Mouse (Mus musculus) intestine, embryonic 16.5 days (tissue): ENCODE data around the gene Mrps22. TPM values are rescaled to one million over a fixed set of nuclear protein-coding genes. Genes with fewer than 3 reads are reported as not detected.

Source experiments
- ATAC-seq: fragments of 200-750 bp; cut with Nextera tagmentation; 2 replicates; pipeline ENCODE4 v1.8.0; 2017; ENCODE audit warnings: moderate TSS enrichment, moderate library complexity
- H3K27ac ChIP-seq: fragments of 300-500 bp; sonication (generic); 2 replicates; pipeline ENCODE4 v1.5.1; 2014; ENCODE audit warnings: mild to moderate bottlenecking, low read length
- H3K27me3 ChIP-seq: fragments of 300-500 bp; sonication (generic); replicated peaks from 2 replicates; pipeline ENCODE4 v1.6.1; 2014; ENCODE audit warnings: low read length, control low read depth, mixed read lengths; ENCODE audit not compliant: control insufficient read depth, insufficient read depth
- H3K36me3 ChIP-seq: fragments of 300-500 bp; sonication (generic); 2 replicates; pipeline ENCODE4 v1.6.1; 2014; ENCODE audit warnings: low read length, control low read depth; ENCODE audit not compliant: control insufficient read depth, insufficient read depth
- H3K4me1 ChIP-seq: fragments of 300-500 bp; sonication (generic); 2 replicates; pipeline ENCODE4 v1.6.1; 2014; ENCODE audit warnings: low read length, control low read depth, mixed read lengths; ENCODE audit not compliant: control insufficient read depth, insufficient read depth
- H3K4me2 ChIP-seq: fragments of 300-500 bp; sonication (generic); 2 replicates; pipeline ENCODE4 v1.6.1; 2014; ENCODE audit warnings: low read depth, low read length, control low read depth
- H3K4me3 ChIP-seq: fragments of 300-500 bp; sonication (generic); 2 replicates; pipeline ENCODE4 v1.5.1; 2014; ENCODE audit warnings: mild to moderate bottlenecking, low read length
- H3K9ac ChIP-seq: fragments of 300-500 bp; sonication (generic); 2 replicates; pipeline ENCODE4 v1.6.1; 2014; ENCODE audit warnings: low read depth, low read length
- H3K9me3 ChIP-seq: fragments of 300-500 bp; sonication (generic); 2 replicates; pipeline ENCODE4 v1.6.1; 2016; ENCODE audit warnings: low read length, control low read depth; ENCODE audit not compliant: control insufficient read depth
- WGBS: fragments of 180-500 bp; shearing (Covaris S2); extraction: QIAGEN DNeasy Blood & Tissue Kit; methylation state at CpG from one replicate; pipeline ENCODE4 v1.1.7; 2014; 5-methylcytosine and 5-hydroxymethylcytosine counted together
- polyA plus RNA-seq: library from polyadenylated mRNA; unstranded; fragments of >200 nt; fragmentation: Nextera tagmentation; extraction: Ambion mirVana; gene quantifications from 2 replicates; pipeline ENCODE4 v1.2.1, GENCODE M21; 2015

The Mrps22 gene
- 64.7 and 68.7 TPM in 2 replicates for polyA plus RNA-seq

- under 1% methylated on average over 44 of the region's 44 CpGs for WGBS
- no peaks in the 10 kb centered on the region; the same call in 1 of the 2 replicates for H3K36me3 ChIP-seq
- H3K4me1 ChIP-seq: peaks cover 11% of the 10 kb centered on the region
- H3K9me3 ChIP-seq: no peaks in the 10 kb centered on the region
- peak within 1 kb of the TSS; percentile 92 for H3K4me2 ChIP-seq
- H3K27ac ChIP-seq: peak within 1 kb of the TSS; percentile 47; the same call in 1 of the 2 replicates
- ATAC-seq: peak; percentile 96
- H3K27me3 ChIP-seq: no peaks in the 10 kb centered on the region
- H3K4me3 ChIP-seq: peak within 1 kb of the TSS; percentile 93
- H3K9ac ChIP-seq: peak within 1 kb of the TSS; percentile 88
Measured at GRCm38 (mm10) chr9:98601156-98601836, at the start of gene Mrps22. Mrps22 (minus strand) TSS chr9:98601660.

- Histone ChIP-seq H3K9ac (no peak overlapping the region), H3K4me1 (no peaks in the 10 kb centered on the region), H3K27me3 (no peaks in the 10 kb centered on the region), H3K9me3 (no peaks in the 10 kb centered on the region), H3K4me2 (no peak overlapping the region), H3K27ac (no peak overlapping the region), H3K4me3 (no peak overlapping the region), H3K36me3 (no peaks in the 10 kb centered on the region)
- 76% methylated on average over 8 of the region's 8 CpGs for WGBS
- no peak for ATAC-seq
Measured at GRCm38 (mm10) chr9:98650547-98650946, 49.1 kb upstream of the Mrps22 start.

GRCm38 (mm10) chr9:98647418-98647817 is 46.0 kb upstream of the Mrps22 start:
- Histone ChIP-seq H3K27ac (no peak overlapping the region), H3K27me3 (no peaks in the 10 kb centered on the region), H3K4me2 (no peak overlapping the region), H3K9ac (no peak overlapping the region), H3K4me1 (no peaks in the 10 kb centered on the region), H3K4me3 (no peak overlapping the region), H3K36me3 (no peaks in the 10 kb centered on the region), H3K9me3 (no peaks in the 10 kb centered on the region)
- ATAC-seq: peak; percentile 72
- WGBS: 56% methylated on average over 12 of the region's 12 CpGs

GRCm38 (mm10) chr9:98645750-98646149 is 44.3 kb upstream of the Mrps22 start:
- Histone ChIP-seq H3K4me3 (no peak overlapping the region), H3K27ac (no peak overlapping the region), H3K9ac (no peak overlapping the region), H3K4me2 (no peak overlapping the region), H3K27me3 (no peaks in the 10 kb centered on the region), H3K9me3 (no peaks in the 10 kb centered on the region), H3K36me3 (no peaks in the 10 kb centered on the region), H3K4me1 (no peaks in the 10 kb centered on the region)
- WGBS: 23% methylated on average over 4 of the region's 4 CpGs
- ATAC-seq: peak; percentile 75

- H3K36me3 ChIP-seq: no peaks in the 10 kb centered on the region
- H3K4me1 ChIP-seq: no peaks in the 10 kb centered on the region
- 79% methylated on average over 6 of the region's 6 CpGs for WGBS
- H3K4me3 ChIP-seq: no peak overlapping the region
- no peak overlapping the region for H3K4me2 ChIP-seq
- H3K27ac ChIP-seq: no peak overlapping the region
- H3K9me3 ChIP-seq: no peaks in the 10 kb centered on the region
- no peak overlapping the region for H3K9ac ChIP-seq
- ATAC-seq: no peak; the same call in 1 of the 2 replicates
- no peaks in the 10 kb centered on the region for H3K27me3 ChIP-seq
Measured at GRCm38 (mm10) chr9:98642126-98642525, 40.7 kb upstream of the Mrps22 start.

GRCm38 (mm10) chr9:98633287-98634162 is 32.1 kb upstream of the Mrps22 start:
- no peaks in the 10 kb centered on the region for H3K27me3 ChIP-seq
- no peaks in the 10 kb centered on the region for H3K36me3 ChIP-seq
- H3K9ac ChIP-seq: no peak overlapping the region
- ATAC-seq: no peak
- no peak overlapping the region for H3K4me3 ChIP-seq
- no peaks in the 10 kb centered on the region for H3K4me1 ChIP-seq
- no peaks in the 10 kb centered on the region for H3K9me3 ChIP-seq
- 74% methylated on average over 13 of the region's 13 CpGs for WGBS
- H3K27ac ChIP-seq: no peak overlapping the region
- H3K4me2 ChIP-seq: no peak overlapping the region

GRCm38 (mm10) chr9:98628480-98628879 is 27.0 kb upstream of the Mrps22 start:
- Histone ChIP-seq H3K9me3 (no peaks in the 10 kb centered on the region), H3K27ac (no peak overlapping the region), H3K9ac (no peak overlapping the region), H3K27me3 (no peaks in the 10 kb centered on the region; the same call in 1 of the 2 replicates), H3K4me2 (no peak overlapping the region), H3K36me3 (no peaks in the 10 kb centered on the region), H3K4me3 (no peak overlapping the region), H3K4me1 (no peaks in the 10 kb centered on the region)
- ATAC-seq: no peak
- WGBS: 37% methylated on average over 3 of the region's 3 CpGs

GRCm38 (mm10) chr9:98604896-98605295 is 3.4 kb upstream of the Mrps22 start:
- H3K27ac ChIP-seq: no peak overlapping the region
- no peak for ATAC-seq
- no peak overlapping the region for H3K4me2 ChIP-seq
- no peaks in the 10 kb centered on the region for H3K9me3 ChIP-seq
- 70% methylated on average over 4 of the region's 4 CpGs for WGBS
- peaks cover 11% of the 10 kb centered on the region for H3K4me1 ChIP-seq
- no peaks in the 10 kb centered on the region for H3K36me3 ChIP-seq
- no peak overlapping the region for H3K4me3 ChIP-seq
- H3K9ac ChIP-seq: no peak overlapping the region
- H3K27me3 ChIP-seq: no peaks in the 10 kb centered on the region

GRCm38 (mm10) chr9:98601837-98602359 is 438 bp upstream of the Mrps22 start:
- peaks cover 11% of the 10 kb centered on the region for H3K4me1 ChIP-seq
- ATAC-seq: no peak; the same call in 1 of the 2 replicates
- H3K36me3 ChIP-seq: no peaks in the 10 kb centered on the region; the same call in 1 of the 2 replicates
- H3K9ac ChIP-seq: peak overlapping the region; percentile 88
- H3K27me3 ChIP-seq: no peaks in the 10 kb centered on the region
- H3K9me3 ChIP-seq: no peaks in the 10 kb centered on the region
- peak overlapping the region; percentile 45 for H3K4me2 ChIP-seq
- WGBS: 47% methylated on average over 11 of the region's 11 CpGs
- no peak overlapping the region for H3K27ac ChIP-seq
- H3K4me3 ChIP-seq: peak overlapping the region; percentile 93
